Mouse (Mus musculus) left cerebral cortex, adult 18-20 months (tissue): ENCODE measurements around the gene Rnf148. TPM values are rescaled to one million over a fixed set of nuclear protein-coding genes. Genes with fewer than 3 reads are reported as not detected.
A peak's percentile ranks its signal among the peaks of the same experiment; 100 is the strongest.

Experiments used
- DNase-seq, 2 experiments: peaks; one replicate each; pipeline ENCODE4 v3.0.0; 2021 to 2022; ENCODE audit warnings: low spot score in 2 of 2, mixed read lengths in 1 of 2
- long read RNA-seq, 2 experiments: library from polyadenylated mRNA; stranded (forward); transcript quantifications; one replicate each; pipeline ENCODE4 v2.0.0; 2021
- total RNA-seq, 2 experiments: library from RNA; stranded (reverse); gene quantifications; 2 replicates each; pipeline ENCODE4 v1.2.3; 2021

The Rnf148 gene
- total RNA-seq = under 1 TPM; 0.63 to 0.70 TPM
- long read RNA-seq, experiment 1 = 0 reads
- long read RNA-seq, experiment 2 = 0 reads

DNA sequence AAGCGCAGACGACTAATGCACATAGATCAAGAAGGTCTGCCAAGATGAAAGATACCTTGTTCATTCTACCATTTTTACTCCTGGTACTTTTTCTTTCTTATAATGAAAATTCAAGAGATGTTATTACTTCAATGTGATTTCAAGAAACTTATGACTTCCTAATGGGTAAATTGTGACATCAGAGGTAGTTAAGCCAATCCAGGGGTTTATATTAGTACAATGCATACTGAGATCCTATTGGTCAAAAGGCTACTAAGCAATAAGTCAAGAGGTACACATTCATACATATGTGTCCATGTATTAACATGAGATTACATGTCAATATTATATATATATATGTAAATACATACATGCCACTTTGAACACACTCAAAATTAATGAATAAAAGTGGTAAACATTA is at the start of gene Rnf148:
TSS of gene Rnf148 (minus strand) at position 101 of the 400 bp plus-strand sequence.
- no peak for DNase-seq

DNA sequence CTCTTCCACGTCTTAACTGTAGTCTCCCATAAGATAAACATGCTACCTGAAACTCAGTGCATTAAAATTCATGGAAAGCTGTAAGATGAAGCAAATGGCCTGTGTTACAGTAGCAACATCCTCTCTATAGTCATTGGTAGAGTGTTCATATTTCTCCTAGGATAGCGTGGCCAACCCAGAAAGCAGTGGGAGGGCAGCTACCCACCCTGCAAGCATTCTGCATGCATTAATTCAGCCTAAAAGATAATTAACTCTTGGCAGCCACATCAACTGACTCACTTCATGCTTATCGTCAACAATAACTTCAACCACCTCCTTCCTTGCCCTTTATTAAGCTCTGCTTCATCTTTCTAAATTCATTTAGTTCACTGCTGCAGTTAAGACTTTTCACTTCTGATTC is 45.9 kb upstream of the Rnf148 start:
- DNase-seq = no peak

DNA sequence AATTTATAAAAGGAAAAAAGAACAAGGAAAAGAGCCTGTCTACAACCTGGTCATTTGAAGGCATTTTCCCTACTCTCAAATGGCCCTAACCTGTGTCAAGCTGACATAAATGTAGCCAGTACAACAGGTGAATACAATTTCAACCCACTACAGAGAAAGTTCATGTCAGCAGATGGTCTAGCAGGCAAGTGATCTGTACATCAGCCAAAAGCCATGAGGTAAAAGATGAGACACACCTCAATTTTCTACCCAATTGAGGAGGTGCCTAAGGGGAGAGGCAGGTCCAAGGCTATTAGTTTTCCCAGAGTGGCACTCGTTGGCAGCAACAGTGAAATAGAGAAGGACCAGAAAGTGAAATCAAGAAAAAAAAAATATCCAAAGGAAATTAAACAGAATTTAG is 23.2 kb upstream of the Rnf148 start:
- no peak for DNase-seq

DNA sequence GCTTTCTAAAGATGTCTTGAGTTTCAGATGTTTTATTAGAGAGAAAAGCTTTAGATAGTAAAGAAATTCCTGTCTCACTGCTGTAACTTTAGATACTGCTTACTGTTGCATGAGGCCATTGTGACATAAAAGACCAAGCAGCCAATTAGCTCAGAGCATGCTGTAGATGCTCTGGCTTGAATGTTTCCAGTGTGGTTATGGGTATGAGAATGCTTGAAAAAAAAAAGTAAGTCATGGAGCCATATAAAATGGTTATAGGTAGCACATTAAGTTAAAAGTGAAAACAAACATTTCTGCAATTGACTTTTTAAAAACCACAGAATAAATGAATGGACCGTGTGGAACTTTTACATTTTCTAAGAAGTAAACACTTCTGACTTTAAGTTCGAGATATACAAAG is 4.7 kb downstream of the Rnf148 start, which contains the start of gene Rnf133:
TSS of gene Rnf133 (minus strand) at position 101 of the 400 bp plus-strand sequence.
- no peak for DNase-seq

DNA sequence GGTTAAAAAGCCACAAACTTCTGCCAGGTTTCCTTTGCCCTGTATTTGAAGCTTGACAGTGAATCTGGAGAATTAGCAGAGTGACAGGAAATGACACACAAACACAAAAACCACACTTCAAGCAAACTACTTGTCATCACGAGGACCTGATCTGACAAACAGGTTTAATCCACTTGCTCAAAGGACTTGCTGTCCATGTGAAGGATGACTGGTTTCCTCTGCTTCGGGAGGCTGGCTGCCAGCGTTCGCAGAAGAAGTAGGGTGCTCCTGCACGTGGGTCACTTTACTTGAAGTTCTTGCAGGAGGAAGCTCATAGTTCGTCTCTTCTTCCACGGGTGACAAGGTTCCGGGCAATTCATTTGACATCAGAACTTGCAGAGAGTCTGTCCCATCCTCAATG is 6.2 kb downstream of the Rnf148 start:
- DNase-seq = no peak

DNA sequence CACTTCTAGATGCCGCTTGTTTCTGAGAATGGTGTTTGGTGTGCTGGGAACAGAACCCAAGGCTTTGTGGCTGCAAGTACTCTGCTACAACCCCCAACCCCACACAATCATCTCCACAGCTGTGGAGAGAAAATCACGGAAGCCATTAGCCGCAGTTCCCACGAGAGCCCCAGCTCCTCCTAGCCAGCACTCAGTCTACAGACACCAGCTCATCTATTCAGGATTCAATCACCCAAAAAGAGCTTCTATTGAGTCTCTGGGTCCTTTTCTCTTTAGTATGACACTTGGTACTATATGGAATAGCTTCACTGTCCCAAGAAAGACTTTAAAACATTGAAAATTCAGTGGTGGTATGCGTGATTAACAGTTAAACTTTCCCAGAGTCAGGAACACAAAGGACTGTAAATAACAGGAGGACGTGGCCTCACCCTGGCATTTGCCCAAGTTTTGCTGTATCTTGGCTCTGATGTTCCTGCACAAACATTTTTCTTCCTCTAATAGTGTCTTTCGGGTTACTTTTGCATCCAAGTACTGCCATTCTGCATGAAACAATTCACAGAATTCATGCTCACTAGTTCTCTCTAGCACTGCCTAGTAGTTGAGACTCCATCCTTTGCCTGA is 7.2 kb downstream of the Rnf148 start:
- DNase-seq = no peak

DNA sequence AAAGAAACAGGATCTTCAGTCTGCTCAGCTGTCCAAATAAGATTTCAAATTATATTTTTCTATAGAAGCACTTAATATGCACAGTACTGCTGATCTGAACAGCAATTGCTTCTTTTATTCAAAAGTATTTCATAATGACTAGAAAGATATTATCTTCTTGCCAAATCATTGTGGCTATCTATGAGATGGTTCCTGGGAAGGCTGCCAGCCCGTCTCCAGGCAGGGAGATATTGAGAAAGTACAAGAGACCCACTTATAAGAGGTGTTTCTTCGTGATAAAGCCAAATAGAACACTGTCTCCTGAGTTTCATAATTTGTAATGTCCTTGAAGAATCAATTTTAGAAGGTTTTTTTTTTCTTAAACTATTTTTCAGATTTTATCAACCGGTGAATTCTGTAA is 17.9 kb downstream of the Rnf148 start:
- DNase-seq = peak; percentile 13 to 18

DNA sequence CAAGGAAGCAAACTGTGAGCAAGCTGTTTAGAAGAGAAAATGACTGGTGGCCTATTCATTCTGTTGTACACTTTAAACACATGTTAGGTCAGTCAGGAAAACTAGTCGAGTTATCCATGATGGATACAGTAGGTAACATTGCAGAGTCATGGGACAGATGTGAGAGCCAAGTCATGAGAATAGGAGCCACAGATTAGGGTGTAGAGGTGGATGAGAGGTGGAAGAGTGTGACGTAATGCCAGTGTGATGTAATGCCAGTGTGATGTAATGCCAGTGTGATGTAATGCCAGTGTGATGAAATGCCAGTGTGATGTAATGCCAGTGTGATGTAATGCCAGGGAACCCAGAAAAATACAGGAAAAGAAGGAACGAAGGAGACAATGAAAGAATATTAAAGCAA is 19.7 kb downstream of the Rnf148 start:
- DNase-seq = no peak

DNA sequence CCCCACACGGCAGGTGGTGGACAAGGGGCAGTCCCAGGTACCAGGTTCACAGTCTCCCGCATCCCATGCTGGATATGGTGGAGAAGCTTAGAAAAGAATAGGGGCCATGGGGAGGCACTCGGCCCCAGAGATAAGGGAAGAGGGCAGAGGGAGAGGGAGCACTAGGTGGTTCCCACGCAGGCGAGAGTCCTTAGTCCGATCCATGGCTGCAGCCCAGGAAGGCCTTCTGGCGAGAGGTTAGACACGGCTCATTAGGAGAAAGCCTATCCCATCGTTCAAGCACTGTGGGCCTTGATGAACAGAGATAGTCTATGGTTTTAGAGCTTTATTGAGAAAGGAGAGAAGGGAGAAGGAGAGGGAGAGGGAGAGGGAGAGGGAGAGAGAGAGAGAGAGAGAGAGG is 20.9 kb downstream of the Rnf148 start:
- no peak for DNase-seq

DNA sequence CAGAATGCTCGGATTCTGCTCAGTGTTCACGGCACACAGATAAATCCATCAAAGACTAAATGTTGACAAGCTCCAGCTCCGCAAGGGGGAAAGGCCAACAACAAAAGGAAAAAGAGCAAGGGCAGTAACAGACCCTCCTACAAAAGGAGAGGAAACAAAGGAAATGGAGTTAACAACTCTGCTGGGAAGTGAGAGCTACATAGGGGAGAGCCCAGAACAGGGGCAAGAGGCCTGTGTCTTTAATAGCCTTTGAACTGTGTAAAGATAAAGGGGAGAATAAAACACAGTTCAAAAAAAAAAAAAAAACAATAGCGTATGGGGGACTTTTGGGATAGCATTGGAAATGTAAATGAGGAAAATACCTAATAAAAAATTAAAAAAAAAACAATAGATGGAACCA is 24.5 kb downstream of the Rnf148 start:
- DNase-seq = no peak

Other genes with a start within 250 kb of the Rnf148 start
- gene Rnf133, start 4.8 kb downstream of the Rnf148 start, total RNA-seq = under 1 TPM; 0.46 to 0.52 TPM
- gene Cadps2, start 184.3 kb upstream of the Rnf148 start, total RNA-seq = 10 to 100 TPM; 79.1 to 85.6 TPM